ENCODE assay signal across 9 mouse cellular contexts in genomic region chr2:61804382-61804840, GRCm38 (mm10). TPM values are rescaled to one million over a fixed set of nuclear protein-coding genes. Genes with fewer than 3 reads are reported as not detected.
A peak's percentile ranks its signal among the peaks of the same experiment; 100 is the strongest.
DNase-seq lines count a peak whose midpoint lies in the region; ATAC-seq and TF ChIP-seq lines count a peak whose summit lies in the region.
"Had no signal": no experiment of that assay in that cellular context is flagged by ENCODE, and none has a peak within 500 bp of the region (broad histone marks: within the 10 kb centered on the region; RNA-seq: fewer than 3 reads in every experiment).

No protein-coding gene starts in this region.

- no peaks in the 10 kb centered on the region; the same call in 1 of the 2 replicates for H3K4me1 ChIP-seq in cortical plate, adult 2 months (ENCODE audit: control insufficient read depth, insufficient read depth, low read length)
- no peaks in the 10 kb centered on the region for H3K4me1 ChIP-seq in forebrain, postnatal 0 days (ENCODE audit: insufficient read depth)
- H3K4me1 ChIP-seq in olfactory bulb, adult 2 months (ENCODE audit: control insufficient read depth, insufficient read depth, low read length) = peaks cover 9% of the 10 kb centered on the region
- peaks cover 15% of the 10 kb centered on the region for H3K4me1 ChIP-seq in kidney, embryonic 16.5 days (ENCODE audit: insufficient read depth, low read length)

- H3K4me2 ChIP-seq in forebrain, postnatal 0 days (ENCODE audit: low read depth) = peak overlapping the region; percentile 81
- no peak overlapping the region for H3K4me2 ChIP-seq in kidney, embryonic 16.5 days (replicated peaks; ENCODE audit: low read depth, low read length)

- no peak for TF ChIP-seq CTCF in cortical plate, adult 2 months (IDR thresholded peaks at IDR 0.05; ENCODE audit: extremely low read depth, insufficient read depth, low read length)
- TF ChIP-seq CTCF in forebrain, postnatal 0 days (IDR thresholded peaks at IDR 0.05; ENCODE audit: low read depth) = no peak
- no peak for TF ChIP-seq CTCF in olfactory bulb, adult 2 months (IDR thresholded peaks at IDR 0.05; ENCODE audit: insufficient read depth, low read depth, low read length)

- peak overlapping the region; percentile 80 for H3K27ac ChIP-seq in cortical plate, adult 2 months (ENCODE audit: insufficient read depth, low read length)
- H3K27ac ChIP-seq in forebrain, postnatal 0 days (ENCODE audit: low read depth, low read length) = peak overlapping the region; percentile 93
- H3K27ac ChIP-seq in olfactory bulb, adult 2 months (ENCODE audit: insufficient read depth, low read depth, low read length) = no peak overlapping the region
- H3K27ac ChIP-seq in kidney, embryonic 16.5 days (ENCODE audit: low read length) = no peak overlapping the region

- H3K9me3 ChIP-seq in forebrain, postnatal 0 days (ENCODE audit: low read length) = no peaks in the 10 kb centered on the region
- no peaks in the 10 kb centered on the region for H3K9me3 ChIP-seq in kidney, embryonic 16.5 days (ENCODE audit: low read length)

- H3K9ac ChIP-seq in forebrain, postnatal 0 days = peak overlapping the region; percentile 82
- H3K9ac ChIP-seq in kidney, embryonic 16.5 days (replicated peaks; ENCODE audit: low read length) = no peak overlapping the region

- WGBS in forebrain, postnatal 0 days = 2% methylated on average over 10 of the region's 10 CpGs
- 5% methylated on average over 10 of the region's 10 CpGs for WGBS in olfactory bulb, adult 2 months
- WGBS in kidney, embryonic 16.5 days = 1% methylated on average over 10 of the region's 10 CpGs

- TF ChIP-seq POLR2A in cortical plate, adult 2 months (IDR thresholded peaks at IDR 0.05; ENCODE audit: extremely low read depth, insufficient read depth, low read length) = peak; percentile 43
- TF ChIP-seq POLR2A in olfactory bulb, adult 2 months (IDR thresholded peaks at IDR 0.05; ENCODE audit: insufficient read depth, low read depth, low read length) = no peak

- H3K4me3 ChIP-seq in cortical plate, adult 2 months (ENCODE audit: insufficient read depth, low read length) = peak overlapping the region; percentile 88
- H3K4me3 ChIP-seq in forebrain, postnatal 0 days (ENCODE audit: low read depth, low read length) = peak overlapping the region; percentile 48
- H3K4me3 ChIP-seq in olfactory bulb, adult 2 months (ENCODE audit: insufficient read depth, low read depth, low read length) = 0 out of 2 replicates have a peak overlapping the region, but pooled peaks have one; percentile 30
- H3K4me3 ChIP-seq in kidney, embryonic 16.5 days (ENCODE audit: low read length) = no peak overlapping the region; the same call in 1 of the 2 replicates

- peaks cover 5% of the 10 kb centered on the region; the same call in 1 of the 2 replicates for H3K27me3 ChIP-seq in forebrain, postnatal 0 days (ENCODE audit: insufficient read depth, low read length)
- peaks cover 68% of the 10 kb centered on the region for H3K27me3 ChIP-seq in kidney, embryonic 16.5 days (ENCODE audit: insufficient read depth, low read length)

- peak; percentile 75 for DNase-seq in layer of hippocampus, adult 11-12 months (ENCODE audit: low spot score)
- DNase-seq in layer of hippocampus, adult 9-10 months (ENCODE audit: low spot score) = no peak
- peak; percentile 86 for DNase-seq in forebrain, postnatal 0 days

- ATAC-seq in forebrain, postnatal 0 days = peak; percentile 62
- ATAC-seq in megakaryocyte-erythroid progenitor cell, adult 5-6 weeks (replicated peaks; ENCODE audit: low FRiP score, low TSS enrichment, poor library complexity, severe bottlenecking) = no peak
- no peak for ATAC-seq in granulocyte monocyte progenitor cell, adult 5-6 weeks (replicated peaks; ENCODE audit: poor library complexity, severe bottlenecking)
- no peak for ATAC-seq in kidney, embryonic 16.5 days (ENCODE audit: low FRiP score, low TSS enrichment)

- no peaks in the 10 kb centered on the region for H3K36me3 ChIP-seq in forebrain, postnatal 0 days (ENCODE audit: insufficient read depth)
- no peaks in the 10 kb centered on the region for H3K36me3 ChIP-seq in kidney, embryonic 16.5 days (ENCODE audit: insufficient read depth, low read length)

RNA-seq across cellular contexts. Expression of gene Tbr1, which starts 1.7 kb away (rescaled TPM):
- polyA plus RNA-seq in cortical plate, adult 2 months (2012; rRNA removed) = 75.5 and 76.3 TPM in 2 replicates
- 38.0 and 43.2 TPM in 2 replicates for total RNA-seq in forebrain, postnatal 0 days (2014; rRNA removed)
- polyA plus RNA-seq in forebrain, postnatal 0 days (2015; fragmentation: Nextera tagmentation; extraction: Ambion mirVana) = 26.7 and 28.8 TPM in 2 replicates
- not detected in 2 replicates for polyA plus RNA-seq in olfactory bulb, adult 2 months (2012; ENCODE audit: insufficient read depth, insufficient read length, low replicate concordance, missing spikeins)
- 0.55 TPM in 1 of 2 replicates, not detected in the other for total RNA-seq in megakaryocyte-erythroid progenitor cell, adult 5-6 weeks (2014; fragmentation: Nextera tagmentation)
- total RNA-seq in megakaryocyte-erythroid progenitor cell, adult 5-6 weeks (2017) = 0.19 and 1.1 TPM in 2 replicates
- 0.49 TPM in 1 of 2 replicates, not detected in the other for total RNA-seq in granulocyte monocyte progenitor cell, adult 5-6 weeks (2014; fragmentation: Nextera tagmentation)
- total RNA-seq in granulocyte monocyte progenitor cell, adult 5-6 weeks (2017) = not detected in 2 replicates
- 0.18 TPM in 1 of 2 replicates, not detected in the other for polyA plus RNA-seq in kidney, embryonic 16.5 days (2015; fragmentation: Nextera tagmentation; extraction: Ambion mirVana)
- total RNA-seq: gastrocnemius, adult 18-20 months had no signal

Comparison
In these comparisons a context has a peak if more than half of its experiments do, and no peak if none do; other contexts are left out.
1. H3K27ac ChIP-seq: peak in cortical plate, adult 2 months (single experiment) and forebrain, postnatal 0 days (single experiment); none in olfactory bulb, adult 2 months (single experiment) and kidney, embryonic 16.5 days (single experiment).
2. RNA of gene Tbr1, which starts 1.7 kb away (polyA plus RNA-seq): 75.5 to 76.3 TPM in cortical plate, adult 2 months and 26.7 to 28.8 TPM in forebrain, postnatal 0 days; 0.18 TPM in kidney, embryonic 16.5 days and not detected in olfactory bulb, adult 2 months; every median in the first group is over 10 times any median in the second.